Mouse (Mus musculus) ovary, postnatal 10 days (tissue): Measurements from ENCODE around the gene Stard10.

Experiments used
- DNase-seq: peaks from one replicate; pipeline ENCODE4 v3.0.0; 2022; ENCODE audit warnings: low spot score

Stard10 gene

GRCm38 (mm10) chr7:101374155-101374554, 57.3 kb downstream of the Stard10 start:
- DNase-seq, result no peak

- DNase-seq, result no peak
Measured at GRCm38 (mm10) chr7:101376701-101377340, 59.9 kb downstream of the Stard10 start.

- DNase-seq, result peak; percentile 62
Measured at GRCm38 (mm10) chr7:101377741-101378262, 60.9 kb downstream of the Stard10 start.

- DNase-seq, result no peak
Measured at GRCm38 (mm10) chr7:101378285-101378684, 61.4 kb downstream of the Stard10 start.

GRCm38 (mm10) chr7:101378796-101379465, 62.0 kb downstream of the Stard10 start:
- DNase-seq, result no peak

DNA sequence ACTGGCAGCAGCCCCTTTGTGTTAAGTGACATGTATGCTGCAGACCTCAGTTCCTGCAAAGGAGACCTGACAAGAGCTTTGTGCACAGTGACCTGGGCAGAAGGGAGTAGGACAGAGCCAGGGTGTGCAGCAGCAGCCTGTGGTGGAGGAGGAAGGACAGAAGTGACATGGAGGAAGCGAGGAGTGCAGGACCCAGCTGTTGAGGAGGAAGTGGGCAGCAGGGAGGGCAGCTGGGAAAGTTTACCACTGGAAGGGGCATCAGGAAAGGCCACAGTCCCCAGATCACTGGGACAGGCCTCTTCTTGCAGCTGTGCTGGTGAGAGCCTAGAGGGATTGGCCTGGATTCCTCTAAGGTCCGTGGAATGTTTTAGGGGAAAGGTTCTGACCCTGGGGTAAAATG, 62.8 kb downstream of the Stard10 start:
- no peak for DNase-seq

- DNase-seq, result no peak
Measured at GRCm38 (mm10) chr7:101381512-101381911, 64.6 kb downstream of the Stard10 start.

GRCm38 (mm10) chr7:101382378-101382777, 65.5 kb downstream of the Stard10 start:
- DNase-seq, result no peak

- DNase-seq, result no peak
Measured at GRCm38 (mm10) chr7:101383756-101384155, 66.9 kb downstream of the Stard10 start.

- DNase-seq, result no peak
Measured at GRCm38 (mm10) chr7:101384931-101385330, 68.0 kb downstream of the Stard10 start.

DNA sequence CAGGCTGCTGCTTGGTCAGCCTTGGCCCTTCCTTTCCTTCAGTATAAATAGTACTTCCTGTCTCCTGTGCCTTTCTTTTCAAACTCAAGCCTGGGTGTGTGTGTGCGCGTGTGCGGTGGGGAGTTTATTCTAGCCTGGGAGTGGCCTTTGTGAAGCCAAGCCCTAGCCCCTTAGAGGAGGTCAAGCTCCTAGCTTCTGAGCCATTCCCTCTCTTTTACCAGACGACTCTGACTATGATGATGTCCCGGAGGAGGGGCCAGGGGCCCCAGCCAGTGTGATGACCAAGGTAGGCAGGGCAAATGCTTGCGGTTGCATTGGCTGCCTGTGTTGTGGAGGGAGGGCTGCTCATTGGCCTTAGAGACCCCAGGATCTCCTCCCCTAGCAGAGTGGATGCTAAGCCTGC, 68.4 kb downstream of the Stard10 start:
- DNase-seq, result no peak

- DNase-seq, result no peak
Measured at GRCm38 (mm10) chr7:101385866-101386452, 69.1 kb downstream of the Stard10 start.

- DNase-seq, result no peak
Measured at GRCm38 (mm10) chr7:101389256-101389655, 72.4 kb downstream of the Stard10 start.

GRCm38 (mm10) chr7:101391909-101392479, 75.1 kb downstream of the Stard10 start:
- no peak for DNase-seq

DNA sequence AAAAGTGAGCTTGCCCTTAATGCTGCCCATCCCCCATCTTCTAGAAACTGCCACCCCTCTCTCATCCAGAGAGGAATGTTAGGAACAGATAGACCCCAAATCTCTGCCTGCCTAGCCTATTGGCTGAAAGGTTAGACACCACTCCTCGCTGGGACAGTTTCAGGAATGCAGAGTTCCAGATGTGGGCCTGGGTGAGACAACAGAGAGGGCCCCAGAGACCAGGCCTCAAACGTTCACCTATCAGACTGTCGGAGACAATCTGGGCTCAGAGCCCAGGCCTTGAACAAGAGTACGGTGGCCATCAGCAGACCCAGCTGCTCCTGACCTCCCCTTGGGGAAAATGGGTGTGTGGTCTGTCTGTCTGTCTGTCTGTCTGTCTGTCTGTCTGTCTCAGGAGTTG, 76.1 kb downstream of the Stard10 start:
- DNase-seq, result no peak

DNA sequence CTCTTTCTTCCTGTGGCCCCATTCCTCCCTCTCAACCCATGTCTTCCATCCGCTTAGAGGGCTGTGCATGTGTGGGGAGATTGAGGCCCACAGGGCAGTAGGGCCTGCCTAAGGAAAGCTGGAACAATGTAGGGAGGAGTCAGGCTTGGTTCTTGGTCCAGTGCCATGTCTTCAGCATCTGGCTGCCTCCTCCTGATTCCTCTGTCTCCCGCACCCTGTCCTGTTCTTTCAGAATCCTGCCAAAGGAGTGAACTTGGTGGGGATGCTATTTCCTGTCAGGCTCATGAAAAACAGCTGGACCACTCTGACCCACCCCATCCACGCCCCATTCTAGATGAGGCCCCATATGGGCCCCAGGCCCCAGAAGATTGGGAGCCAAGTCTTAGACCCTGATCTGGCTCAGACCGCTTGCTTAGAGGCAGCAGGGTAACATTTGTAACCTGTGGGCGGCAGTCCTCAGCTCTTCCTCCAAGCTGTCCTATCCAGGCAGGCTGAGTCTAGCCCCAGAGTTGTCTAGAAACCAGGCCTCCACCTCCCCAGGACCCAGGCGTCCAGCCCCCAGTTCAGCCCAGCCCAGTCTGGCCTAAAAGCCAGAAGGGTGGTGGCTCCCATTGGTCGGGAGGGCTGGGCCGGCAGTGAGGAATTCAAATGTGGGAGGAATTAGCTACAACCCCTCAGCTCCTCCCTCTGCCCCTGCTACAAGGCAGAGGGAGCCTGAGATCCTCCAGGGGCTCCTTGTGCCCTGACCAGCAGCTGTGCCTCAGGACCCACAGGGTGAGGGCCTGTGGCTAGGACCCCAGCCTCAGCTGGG, 77.0 kb downstream of the Stard10 start:
- no peak for DNase-seq

- no peak for DNase-seq
Measured at GRCm38 (mm10) chr7:101394569-101394968, 77.7 kb downstream of the Stard10 start.

- DNase-seq, result no peak
Measured at GRCm38 (mm10) chr7:101395471-101395870, 78.6 kb downstream of the Stard10 start.
